Mouse (Mus musculus): ENCODE measurements at regions not wholly inside any gene's neighbourhood (a gene's known extent, or its start where the extent isn't known, plus 50 kb on each side); places are given as distances from the start of the nearest gene placed in this dataset.

- no peak for DNase-seq (ENCODE audit: low spot score)
Observed at GRCm38 (mm10) chr3:149116604-149117003, 126.2 kb upstream of the Adgrl2 start.

- DNase-seq (ENCODE audit: low spot score), result peak; percentile 37
Observed at GRCm38 (mm10) chr3:149115901-149116300, 125.5 kb upstream of the Adgrl2 start.

- no peak for DNase-seq (ENCODE audit: low spot score)
Observed at GRCm38 (mm10) chr3:149112878-149113277, 122.5 kb upstream of the Adgrl2 start.

- no peak for DNase-seq (ENCODE audit: low spot score)
Observed at GRCm38 (mm10) chr3:149111529-149112439, 121.4 kb upstream of the Adgrl2 start.

GRCm38 (mm10) chr3:149110831-149111230, 120.5 kb upstream of the Adgrl2 start:
- no peak for DNase-seq (ENCODE audit: low spot score)

GRCm38 (mm10) chr3:149105709-149106450, 115.5 kb upstream of the Adgrl2 start:
- no peak for DNase-seq (ENCODE audit: low spot score)

GRCm38 (mm10) chr3:149105181-149105580, 114.8 kb upstream of the Adgrl2 start:
- DNase-seq (ENCODE audit: low spot score), result no peak

- no peak for DNase-seq (ENCODE audit: low spot score)
Observed at GRCm38 (mm10) chr3:149104080-149104479, 113.7 kb upstream of the Adgrl2 start.

GRCm38 (mm10) chr3:149103469-149103868, 113.1 kb upstream of the Adgrl2 start:
- DNase-seq (ENCODE audit: low spot score), result no peak

- DNase-seq (ENCODE audit: low spot score), result no peak
Observed at GRCm38 (mm10) chr3:149102846-149103245, 112.5 kb upstream of the Adgrl2 start.

- DNase-seq (ENCODE audit: low spot score), result no peak
Observed at GRCm38 (mm10) chr3:149101785-149102184, 111.4 kb upstream of the Adgrl2 start.

- DNase-seq (ENCODE audit: low spot score), result no peak
Observed at GRCm38 (mm10) chr3:149098764-149099163, 108.4 kb upstream of the Adgrl2 start.

- DNase-seq (ENCODE audit: low spot score), result no peak
Observed at GRCm38 (mm10) chr3:149097026-149097425, 106.7 kb upstream of the Adgrl2 start.

- no peak for DNase-seq (ENCODE audit: low spot score)
Observed at GRCm38 (mm10) chr3:149092649-149093048, 102.3 kb upstream of the Adgrl2 start.

- DNase-seq (ENCODE audit: low spot score), result no peak
Observed at GRCm38 (mm10) chr3:149090103-149090502, 99.7 kb upstream of the Adgrl2 start.

GRCm38 (mm10) chr3:149088621-149089128, 98.3 kb upstream of the Adgrl2 start:
- DNase-seq (ENCODE audit: low spot score), result no peak

GRCm38 (mm10) chr3:149087488-149087887, 97.1 kb upstream of the Adgrl2 start:
- no peak for DNase-seq (ENCODE audit: low spot score)

- no peak for DNase-seq (ENCODE audit: low spot score)
Observed at GRCm38 (mm10) chr3:149086704-149087103, 96.3 kb upstream of the Adgrl2 start.

- no peak for DNase-seq (ENCODE audit: low spot score)
Observed at GRCm38 (mm10) chr3:149086086-149086485, 95.7 kb upstream of the Adgrl2 start.

- DNase-seq (ENCODE audit: low spot score), result no peak
Observed at GRCm38 (mm10) chr3:149084861-149085598, 94.7 kb upstream of the Adgrl2 start.

GRCm38 (mm10) chr3:149083391-149083790, 93.0 kb upstream of the Adgrl2 start:
- no peak for DNase-seq (ENCODE audit: low spot score)

GRCm38 (mm10) chr3:149078881-149079280, 88.5 kb upstream of the Adgrl2 start:
- DNase-seq (ENCODE audit: low spot score), result no peak
